Mouse (Mus musculus): ENCODE results near the gene N4bp1.

Gene N4bp1

GRCm38 (mm10) chr8:86884489-86885463 lies at the start of gene N4bp1:
Gene N4bp1 (minus strand): TSS chr8:86885258.
- DNase-seq: peak; percentile 94

- DNase-seq: no peak
Measured at GRCm38 (mm10) chr8:86934841-86935240, 49.8 kb upstream of the N4bp1 start.

- DNase-seq: no peak
Measured at GRCm38 (mm10) chr8:86934393-86934792, 49.3 kb upstream of the N4bp1 start.

- DNase-seq: peak; percentile 26
Measured at GRCm38 (mm10) chr8:86933898-86934297, 48.8 kb upstream of the N4bp1 start.

GRCm38 (mm10) chr8:86926237-86926636 lies 41.2 kb upstream of the N4bp1 start:
- DNase-seq: no peak

- no peak for DNase-seq
Measured at GRCm38 (mm10) chr8:86923219-86923835, 38.3 kb upstream of the N4bp1 start.

- no peak for DNase-seq
Measured at GRCm38 (mm10) chr8:86922673-86923072, 37.6 kb upstream of the N4bp1 start.

- no peak for DNase-seq
Measured at GRCm38 (mm10) chr8:86922141-86922540, 37.1 kb upstream of the N4bp1 start.

- no peak for DNase-seq
Measured at GRCm38 (mm10) chr8:86920996-86921395, 35.9 kb upstream of the N4bp1 start.

- DNase-seq: no peak
Measured at GRCm38 (mm10) chr8:86920455-86920854, 35.4 kb upstream of the N4bp1 start.

- no peak for DNase-seq
Measured at GRCm38 (mm10) chr8:86920024-86920423, 35.0 kb upstream of the N4bp1 start.

GRCm38 (mm10) chr8:86919262-86919661 lies 34.2 kb upstream of the N4bp1 start:
- DNase-seq: no peak

- no peak for DNase-seq
Measured at GRCm38 (mm10) chr8:86918093-86918492, 33.0 kb upstream of the N4bp1 start.

- DNase-seq: no peak
Measured at GRCm38 (mm10) chr8:86917689-86918088, 32.6 kb upstream of the N4bp1 start.

- DNase-seq: no peak
Measured at GRCm38 (mm10) chr8:86916369-86916768, 31.3 kb upstream of the N4bp1 start.

- DNase-seq: no peak
Measured at GRCm38 (mm10) chr8:86911136-86911535, 26.1 kb upstream of the N4bp1 start.

GRCm38 (mm10) chr8:86910250-86910649 lies 25.2 kb upstream of the N4bp1 start:
- no peak for DNase-seq

GRCm38 (mm10) chr8:86908536-86908935 lies 23.5 kb upstream of the N4bp1 start:
- peak; percentile 82 for DNase-seq

- DNase-seq: no peak
Measured at GRCm38 (mm10) chr8:86904911-86905310, 19.9 kb upstream of the N4bp1 start.

- peak; percentile 91 for DNase-seq
Measured at GRCm38 (mm10) chr8:86903104-86903503, 18.0 kb upstream of the N4bp1 start.

GRCm38 (mm10) chr8:86902656-86903055 lies 17.6 kb upstream of the N4bp1 start:
- DNase-seq: no peak

GRCm38 (mm10) chr8:86901972-86902371 lies 16.9 kb upstream of the N4bp1 start:
- peak; percentile 59 for DNase-seq

- DNase-seq: no peak
Measured at GRCm38 (mm10) chr8:86897726-86898419, 12.8 kb upstream of the N4bp1 start.
